Mouse (Mus musculus): ENCODE results near the gene Olfr494. TPM values are rescaled to one million over a fixed set of nuclear protein-coding genes. Genes with fewer than 3 reads are reported as not detected.

Olfr494 gene
- not detected in 2 replicates for polyA plus RNA-seq (2016; fragmentation: Nextera tagmentation; extraction: Ambion mirVana)

- ATAC-seq (ENCODE audit: low FRiP score), result no peak
- H3K9ac ChIP-seq, result no peak within 1 kb of the TSS
- H3K4me2 ChIP-seq, result no peak within 1 kb of the TSS
- H3K4me3 ChIP-seq (replicated peaks), result no peak within 1 kb of the TSS
- H3K4me1 ChIP-seq, result no peaks in the 10 kb centered on the region
- no peak within 1 kb of the TSS for H3K27ac ChIP-seq
- H3K9me3 ChIP-seq, result no peaks in the 10 kb centered on the region
- no peaks in the 10 kb centered on the region for H3K27me3 ChIP-seq
- no peaks in the 10 kb centered on the region for H3K36me3 ChIP-seq (replicated peaks)
- WGBS, result 88% methylated on average over 3 of the region's 3 CpGs
Observed at GRCm38 (mm10) chr7:108365035-108365434, at the start of gene Olfr494. Gene Olfr494, plus strand, starts transcription at chr7:108365335.

DNA sequence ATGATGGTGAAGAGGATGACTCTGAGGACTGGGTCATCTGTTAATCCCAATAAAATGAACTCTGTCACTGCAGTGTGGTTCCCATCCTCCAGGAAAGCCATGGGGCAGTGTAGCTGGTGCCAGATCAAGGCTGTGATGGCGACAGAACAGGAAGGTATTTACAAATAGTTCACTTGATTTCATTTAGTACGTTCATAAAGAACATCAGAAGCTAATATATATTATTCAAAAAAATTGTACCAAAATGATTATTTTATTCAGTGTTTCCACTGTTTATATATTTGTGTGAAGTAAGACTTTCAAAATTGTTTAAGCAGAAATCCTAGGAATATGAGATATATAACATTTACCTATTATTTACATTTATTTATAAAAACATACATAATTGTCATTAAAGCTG, 41.6 kb upstream of the Olfr494 start, which contains the start of gene Olfr492:
Gene Olfr492 (minus strand): TSS at position 101 of the 400 bp plus-strand sequence.
- no peak within 1 kb of the TSS for H3K4me2 ChIP-seq
- no peak within 1 kb of the TSS for H3K9ac ChIP-seq
- H3K27me3 ChIP-seq, result no peaks in the 10 kb centered on the region
- no peaks in the 10 kb centered on the region for H3K4me1 ChIP-seq
- WGBS, result 80% methylated on average over 2 of the region's 2 CpGs
- no peaks in the 10 kb centered on the region for H3K9me3 ChIP-seq
- ATAC-seq (ENCODE audit: low FRiP score), result no peak
- no peaks in the 10 kb centered on the region for H3K36me3 ChIP-seq (replicated peaks)
- no peak within 1 kb of the TSS for H3K27ac ChIP-seq
- H3K4me3 ChIP-seq (replicated peaks), result no peak within 1 kb of the TSS

GRCm38 (mm10) chr7:108346879-108347278, 18.3 kb upstream of the Olfr494 start, which contains the start of gene Olfr493:
Gene Olfr493, minus strand, starts transcription at chr7:108346979.
- Histone ChIP-seq H3K4me3 (replicated peaks) (no peak within 1 kb of the TSS), H3K9ac (no peak within 1 kb of the TSS), H3K4me2 (no peak within 1 kb of the TSS), H3K4me1 (no peaks in the 10 kb centered on the region), H3K9me3 (no peaks in the 10 kb centered on the region), H3K36me3 (replicated peaks) (no peaks in the 10 kb centered on the region), H3K27ac (no peak within 1 kb of the TSS), H3K27me3 (no peaks in the 10 kb centered on the region)
- ATAC-seq (ENCODE audit: low FRiP score), result no peak
- 67% methylated on average over 1 of the region's 1 CpGs for WGBS

GRCm38 (mm10) chr7:108392867-108393266, 27.7 kb downstream of the Olfr494 start, which contains the start of gene Olfr495:
Gene Olfr495, plus strand, starts transcription at chr7:108393167.
- 74% methylated on average over 1 of the region's 1 CpGs for WGBS
- no peak for ATAC-seq (ENCODE audit: low FRiP score)

More at GRCm38 (mm10) chr7:108392867-108393266, 27.7 kb downstream of the Olfr494 start, which contains the start of gene Olfr495:
- H3K9me3 ChIP-seq, result no peaks in the 10 kb centered on the region
- H3K9ac ChIP-seq, result no peak within 1 kb of the TSS
- H3K4me1 ChIP-seq, result no peaks in the 10 kb centered on the region
- H3K36me3 ChIP-seq (replicated peaks), result no peaks in the 10 kb centered on the region
- no peak within 1 kb of the TSS for H3K4me3 ChIP-seq (replicated peaks)
- no peak within 1 kb of the TSS for H3K27ac ChIP-seq
- no peaks in the 10 kb centered on the region for H3K27me3 ChIP-seq
- H3K4me2 ChIP-seq, result no peak within 1 kb of the TSS

Other genes with a start within 250 kb of the Olfr494 start
- gene Olfr484, start 237.9 kb upstream of the Olfr494 start, polyA plus RNA-seq (2016; fragmentation: Nextera tagmentation; extraction: Ambion mirVana), result not detected in 2 replicates
- gene Olfr485, start 205.5 kb upstream of the Olfr494 start, polyA plus RNA-seq (2016; fragmentation: Nextera tagmentation; extraction: Ambion mirVana), result not detected in 2 replicates
- gene Olfr486, start 192.6 kb upstream of the Olfr494 start, polyA plus RNA-seq (2016; fragmentation: Nextera tagmentation; extraction: Ambion mirVana), result not detected in 2 replicates
- gene Olfr487, start 150.7 kb upstream of the Olfr494 start, polyA plus RNA-seq (2016; fragmentation: Nextera tagmentation; extraction: Ambion mirVana), result not detected in 2 replicates
- gene Olfr488, start 107.0 kb upstream of the Olfr494 start, polyA plus RNA-seq (2016; fragmentation: Nextera tagmentation; extraction: Ambion mirVana), result 0.06 TPM in 1 of 2 replicates, not detected in the other
- not detected in 2 replicates for gene Olfr490, start 76.4 kb upstream of the Olfr494 start, polyA plus RNA-seq (2016; fragmentation: Nextera tagmentation; extraction: Ambion mirVana)
- gene Olfr491, start 51.9 kb upstream of the Olfr494 start, polyA plus RNA-seq (2016; fragmentation: Nextera tagmentation; extraction: Ambion mirVana), result not detected in 2 replicates
- not detected in 2 replicates for gene Olfr492, start 41.7 kb upstream of the Olfr494 start, polyA plus RNA-seq (2016; fragmentation: Nextera tagmentation; extraction: Ambion mirVana)
- gene Olfr493, start 18.4 kb upstream of the Olfr494 start, polyA plus RNA-seq (2016; fragmentation: Nextera tagmentation; extraction: Ambion mirVana), result not detected in 2 replicates
- not detected in 2 replicates for gene Olfr495, start 27.8 kb downstream of the Olfr494 start, polyA plus RNA-seq (2016; fragmentation: Nextera tagmentation; extraction: Ambion mirVana)
- not detected in 2 replicates for gene Olfr497, start 55.1 kb downstream of the Olfr494 start, polyA plus RNA-seq (2016; fragmentation: Nextera tagmentation; extraction: Ambion mirVana)
- gene Olfr498, start 100.0 kb downstream of the Olfr494 start, polyA plus RNA-seq (2016; fragmentation: Nextera tagmentation; extraction: Ambion mirVana), result not detected in 2 replicates
- not detected in 2 replicates for gene Olfr502, start 159.7 kb downstream of the Olfr494 start, polyA plus RNA-seq (2016; fragmentation: Nextera tagmentation; extraction: Ambion mirVana)
- not detected in 2 replicates for gene Olfr503, start 179.2 kb downstream of the Olfr494 start, polyA plus RNA-seq (2016; fragmentation: Nextera tagmentation; extraction: Ambion mirVana)
- gene Olfr504, start 200.5 kb downstream of the Olfr494 start, polyA plus RNA-seq (2016; fragmentation: Nextera tagmentation; extraction: Ambion mirVana), result not detected in 2 replicates
- gene Olfr506, start 245.5 kb downstream of the Olfr494 start, polyA plus RNA-seq (2016; fragmentation: Nextera tagmentation; extraction: Ambion mirVana), result not detected in 2 replicates

Data from forebrain, embryonic 12.5 days (tissue).